Mouse (Mus musculus): ENCODE data around the gene 4930558K02Rik. TPM values are rescaled to one million over a fixed set of nuclear protein-coding genes. Genes with fewer than 3 reads are reported as not detected.
A peak's percentile ranks its signal among the peaks of the same experiment; 100 is the strongest.

4930558K02Rik gene
- total and polyA plus RNA-seq, 3 experiments, result not detected

DNA sequence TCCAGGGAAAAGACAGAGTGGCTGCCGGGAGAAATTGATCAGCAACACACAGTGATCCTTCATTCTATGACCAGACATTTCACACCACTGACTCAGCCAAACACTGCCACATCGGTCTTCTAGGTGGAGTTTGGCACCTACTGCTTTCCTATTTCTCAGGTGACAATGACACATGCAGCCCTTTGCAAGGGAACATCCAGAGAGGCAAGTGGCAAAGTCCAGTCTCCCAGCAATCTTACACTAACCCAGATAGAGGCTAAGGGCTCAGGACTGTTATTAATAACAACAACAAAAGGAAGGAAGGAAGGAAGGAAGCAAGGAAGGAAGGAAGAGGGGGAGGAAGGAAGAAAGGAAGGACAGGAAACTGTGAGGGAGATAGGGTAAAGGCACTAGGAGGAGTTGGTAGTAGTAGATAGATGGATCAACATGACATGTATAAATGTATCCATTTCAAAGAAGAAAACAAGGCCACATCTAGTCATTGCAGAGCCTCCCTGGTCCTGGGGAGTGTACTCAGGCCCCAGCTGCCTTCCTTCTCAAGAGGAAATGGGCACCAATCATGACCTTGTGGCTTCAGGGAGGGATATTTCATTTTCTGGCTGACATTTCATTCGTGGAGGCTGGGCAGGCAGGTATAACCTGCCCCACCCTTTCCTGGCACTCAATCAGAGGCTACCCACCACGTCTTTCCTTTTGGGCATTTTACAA, 66.3 kb downstream of the 4930558K02Rik start:
- no peak for TF ChIP-seq USF1 (IDR thresholded peaks at IDR 0.05; ENCODE audit: low read depth, low read length)
- no peak for TF ChIP-seq RAD21 (IDR thresholded peaks at IDR 0.05; ENCODE audit: low read depth, low read length)
- no peak for TF ChIP-seq ZC3H11A (IDR thresholded peaks at IDR 0.05; ENCODE audit: low read depth, low read length)
- no peak for TF ChIP-seq CTCF (conservative IDR thresholded peaks at IDR 0.05 in 1 of 2, IDR thresholded peaks at IDR 0.05 in 1 of 2; ENCODE audit: low read depth in 2 of 2, low read length in 2 of 2)
- no peak for TF ChIP-seq CHD2 (IDR thresholded peaks at IDR 0.05; ENCODE audit: low read length)
- H3K9ac ChIP-seq (ENCODE audit: insufficient read depth, low read depth), result no peak overlapping the region
- H3K27ac ChIP-seq (ENCODE audit: insufficient read depth, low read depth), result no peak overlapping the region
- dilution Hi-C loops (cut with MboI; ENCODE audit: extremely low pct_ligation_motif_present, extremely low pct_unique_long_range_greater_than_20kb, low sequenced_read_pairs), result no loop called here
- no peaks in the 10 kb centered on the region for H3K79me2 ChIP-seq (replicated peaks; ENCODE audit: control insufficient read depth, extremely low read depth, insufficient read depth, poor library complexity, severe bottlenecking)
- DNase-seq (ENCODE audit: extremely low read depth), result no peak
- in situ Hi-C loops (cut with MboI; ENCODE audit: low pct_ligation_motif_present, low pct_unique_long_range_greater_than_20kb, low sequenced_read_pairs), result no loop called here
- H3K4me2 ChIP-seq (ENCODE audit: insufficient read depth, low read depth, poor library complexity, severe bottlenecking), result no peak overlapping the region
- no peaks in the 10 kb centered on the region for H3K36me3 ChIP-seq (replicated peaks in 1 of 2; ENCODE audit: control insufficient read depth in 1 of 2, insufficient read depth in 1 of 2, low read length in 1 of 2)
- peaks cover 7% of the 10 kb centered on the region for H3K9me3 ChIP-seq (replicated peaks; ENCODE audit: low read length)
- H3K4me1 ChIP-seq (ENCODE audit: control insufficient read depth in 1 of 2, insufficient read depth in 2 of 2), result peaks cover 17 to 97% of the 10 kb centered on the region in 2 experiments
- no peaks in the 10 kb centered on the region for H3K27me3 ChIP-seq (replicated peaks)
- H3K4me3 ChIP-seq (replicated peaks in 1 of 3; ENCODE audit: low read depth in 2 of 3, low read length in 2 of 3, poor library complexity in 1 of 3), result no peak overlapping the region

DNA sequence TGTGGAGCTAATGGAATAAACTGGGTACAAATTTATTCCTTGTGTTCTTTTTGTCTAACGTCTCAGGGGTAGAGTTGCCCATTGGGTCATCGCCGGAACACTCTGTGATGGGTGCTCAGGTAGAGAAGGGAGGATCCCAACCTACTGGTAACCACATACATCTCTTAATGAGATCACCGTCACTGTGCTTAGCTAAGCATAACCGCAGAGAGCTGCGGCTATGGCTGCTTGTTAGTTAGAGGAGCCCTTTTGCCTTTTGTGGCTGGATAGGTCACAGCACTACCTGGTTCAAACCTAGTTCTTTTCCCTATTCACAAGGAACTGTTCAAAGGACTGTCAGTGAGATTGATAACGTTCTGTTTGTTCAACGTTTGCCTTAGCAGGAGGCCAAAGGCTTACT, 70.4 kb downstream of the 4930558K02Rik start:
- 0 out of 2 replicates have a peak, but pooled peaks have one; percentile 11 for TF ChIP-seq TCF12 (IDR thresholded peaks at IDR 0.05; ENCODE audit: low read depth, low read length)
- no peak for TF ChIP-seq UBTF (IDR thresholded peaks at IDR 0.05; ENCODE audit: low read depth, low read length)
- 0 out of 2 replicates have a peak, but pooled peaks have one; percentile 3 for TF ChIP-seq ETS1 (conservative IDR thresholded peaks at IDR 0.05; ENCODE audit: low read depth, low read length)
- no peak for TF ChIP-seq SMC3 (IDR thresholded peaks at IDR 0.05; ENCODE audit: low read depth, low read length)
- TF ChIP-seq TBP (conservative IDR thresholded peaks at IDR 0.05; ENCODE audit: low read depth, low read length), result 0 out of 2 replicates have a peak, but pooled peaks have one; percentile 37
- TF ChIP-seq MAFK (IDR thresholded peaks at IDR 0.05; ENCODE audit: insufficient replicate concordance, low read length), result peak; percentile 64; the same call in 1 of the 2 replicates
- TF ChIP-seq KAT2A (IDR thresholded peaks at IDR 0.05; ENCODE audit: insufficient replicate concordance, low read length), result no peak
- peaks cover 7% of the 10 kb centered on the region for H3K9me3 ChIP-seq (replicated peaks; ENCODE audit: low read length)
- H3K4me2 ChIP-seq (ENCODE audit: insufficient read depth, low read depth, poor library complexity, severe bottlenecking), result no peak overlapping the region
- H3K36me3 ChIP-seq (replicated peaks in 1 of 2; ENCODE audit: control insufficient read depth in 1 of 2, insufficient read depth in 1 of 2, low read length in 1 of 2), result no peaks in the 10 kb centered on the region
- H3K4me3 ChIP-seq (replicated peaks in 1 of 3; ENCODE audit: low read depth in 2 of 3, low read length in 2 of 3, poor library complexity in 1 of 3), result no peak overlapping the region
- in situ Hi-C loops (cut with MboI; ENCODE audit: low pct_ligation_motif_present, low pct_unique_long_range_greater_than_20kb, low sequenced_read_pairs), result no loop called here
- peak overlapping the region; percentile 22; the same call in 1 of the 2 replicates for H3K27ac ChIP-seq (ENCODE audit: insufficient read depth, low read depth)
- no peaks in the 10 kb centered on the region for H3K27me3 ChIP-seq (replicated peaks)
- no peak overlapping the region for H3K9ac ChIP-seq (ENCODE audit: insufficient read depth, low read depth)
- DNase-seq (ENCODE audit: extremely low read depth), result no peak
- dilution Hi-C loops (cut with MboI; ENCODE audit: extremely low pct_ligation_motif_present, extremely low pct_unique_long_range_greater_than_20kb, low sequenced_read_pairs), result no loop called here
- peaks cover 20 to 72% of the 10 kb centered on the region in 2 experiments for H3K4me1 ChIP-seq (ENCODE audit: control insufficient read depth in 1 of 2, insufficient read depth in 2 of 2)
- H3K79me2 ChIP-seq (replicated peaks; ENCODE audit: control insufficient read depth, extremely low read depth, insufficient read depth, poor library complexity, severe bottlenecking), result no peaks in the 10 kb centered on the region
